Mouse (Mus musculus) limb, embryonic 12.5 days (tissue): ENCODE data around the gene Cd151. TPM values are rescaled to one million over a fixed set of nuclear protein-coding genes. Genes with fewer than 3 reads are reported as not detected.
A peak's percentile ranks its signal among the peaks of the same experiment; 100 is the strongest.

ENCODE experiments used
- ATAC-seq: fragments of 200-750 bp; cut with Nextera tagmentation; 2 replicates; pipeline ENCODE4 v1.8.0; 2017; ENCODE audit warnings: low read depth, moderate TSS enrichment; ENCODE audit not compliant: insufficient number of reproducible peaks, insufficient read depth, low FRiP score, low TSS enrichment
- H3K27ac ChIP-seq: fragments of 300-500 bp; sonication (generic); 2 replicates; pipeline ENCODE4 v1.5.1; 2016; ENCODE audit warnings: mild to moderate bottlenecking, moderate library complexity
- H3K27me3 ChIP-seq: fragments of 300-500 bp; sonication (generic); 2 replicates; pipeline ENCODE4 v1.6.1; 2016; ENCODE audit warnings: mild to moderate bottlenecking, moderate library complexity
- H3K36me3 ChIP-seq: fragments of 300-500 bp; sonication (generic); 2 replicates; pipeline ENCODE4 v1.6.1; 2016; ENCODE audit warnings: mild to moderate bottlenecking, moderate library complexity
- H3K4me1 ChIP-seq: fragments of 300-500 bp; sonication (generic); replicated peaks from 2 replicates; pipeline ENCODE4 v1.6.1; 2016
- H3K4me2 ChIP-seq: fragments of 300-500 bp; sonication (generic); 2 replicates; pipeline ENCODE4 v1.6.1; 2016; ENCODE audit warnings: mild to moderate bottlenecking, moderate library complexity
- H3K4me3 ChIP-seq: fragments of 300-500 bp; sonication (generic); replicated peaks from 2 replicates; pipeline ENCODE4 v1.5.1; 2016; ENCODE audit warnings: mild to moderate bottlenecking
- H3K9ac ChIP-seq: fragments of 300-500 bp; sonication (generic); replicated peaks from 2 replicates; pipeline ENCODE4 v1.6.1; 2016; ENCODE audit warnings: mild to moderate bottlenecking, moderate library complexity
- H3K9me3 ChIP-seq: fragments of 300-500 bp; sonication (generic); 2 replicates; pipeline ENCODE4 v1.6.1; 2016; ENCODE audit warnings: mild to moderate bottlenecking, moderate library complexity
- WGBS: fragments of 180-500 bp; shearing (Covaris S2); methylation state at CpG from one replicate; pipeline ENCODE4 v1.1.7; 2016; 5-methylcytosine and 5-hydroxymethylcytosine counted together
- polyA plus RNA-seq: library from polyadenylated mRNA; unstranded; fragments of >200 nt; fragmentation: Nextera tagmentation; extraction: Ambion mirVana; gene quantifications from 2 replicates; pipeline ENCODE4 v1.2.1, GENCODE M21; 2016

The Cd151 gene
- polyA plus RNA-seq, 1 experiment from 2014 or later = 13.5 TPM

- Histone ChIP-seq H3K4me2 (no peak overlapping the region), H3K36me3 (peaks cover 47% of the 10 kb centered on the region), H3K9ac (no peak overlapping the region), H3K27me3 (no peaks in the 10 kb centered on the region), H3K9me3 (no peaks in the 10 kb centered on the region), H3K4me3 (no peak overlapping the region), H3K27ac (no peak overlapping the region), H3K4me1 (peaks cover 38% of the 10 kb centered on the region)
- 95% methylated on average over 9 of the region's 9 CpGs for WGBS
- ATAC-seq = no peak
Observed at GRCm38 (mm10) chr7:141430585-141431240, 36.5 kb upstream of the Cd151 start.

GRCm38 (mm10) chr7:141431434-141432185 lies 35.6 kb upstream of the Cd151 start:
- Histone ChIP-seq H3K4me2 (no peak overlapping the region), H3K4me3 (no peak overlapping the region), H3K4me1 (peaks cover 47% of the 10 kb centered on the region), H3K36me3 (peaks cover 47% of the 10 kb centered on the region), H3K27me3 (no peaks in the 10 kb centered on the region), H3K9ac (no peak overlapping the region), H3K27ac (no peak overlapping the region), H3K9me3 (no peaks in the 10 kb centered on the region)
- no peak for ATAC-seq
- WGBS = 94% methylated on average over 19 of the region's 19 CpGs

GRCm38 (mm10) chr7:141432186-141432611 lies 35.0 kb upstream of the Cd151 start:
- H3K27ac ChIP-seq = no peak overlapping the region
- no peak overlapping the region for H3K4me2 ChIP-seq
- no peaks in the 10 kb centered on the region for H3K9me3 ChIP-seq
- no peak for ATAC-seq
- H3K36me3 ChIP-seq = peaks cover 46% of the 10 kb centered on the region
- WGBS = 76% methylated on average over 8 of the region's 8 CpGs
- peaks cover 52% of the 10 kb centered on the region for H3K4me1 ChIP-seq
- H3K4me3 ChIP-seq = no peak overlapping the region
- no peaks in the 10 kb centered on the region for H3K27me3 ChIP-seq
- H3K9ac ChIP-seq = 0 out of 2 replicates have a peak overlapping the region, but pooled peaks have one; percentile 28

GRCm38 (mm10) chr7:141432741-141433516 lies 34.3 kb upstream of the Cd151 start:
- ATAC-seq = no peak
- H3K4me1 ChIP-seq = peaks cover 52% of the 10 kb centered on the region
- H3K9me3 ChIP-seq = no peaks in the 10 kb centered on the region
- WGBS = 81% methylated on average over 6 of the region's 6 CpGs
- no peaks in the 10 kb centered on the region for H3K27me3 ChIP-seq
- 0 out of 2 replicates have a peak overlapping the region, but pooled peaks have one; percentile 54 for H3K4me3 ChIP-seq
- H3K36me3 ChIP-seq = peaks cover 43% of the 10 kb centered on the region
- 0 out of 2 replicates have a peak overlapping the region, but pooled peaks have one; percentile 87 for H3K4me2 ChIP-seq
- H3K27ac ChIP-seq = no peak overlapping the region
- H3K9ac ChIP-seq = peak overlapping the region; percentile 72; the same call in 1 of the 2 replicates

- Histone ChIP-seq H3K27ac (no peak overlapping the region), H3K4me2 (peak overlapping the region; percentile 87), H3K27me3 (no peaks in the 10 kb centered on the region), H3K4me3 (peak overlapping the region; percentile 54), H3K36me3 (peaks cover 51% of the 10 kb centered on the region), H3K9me3 (no peaks in the 10 kb centered on the region), H3K4me1 (peaks cover 50% of the 10 kb centered on the region), H3K9ac (peak overlapping the region; percentile 72)
- 72% methylated on average over 15 of the region's 15 CpGs for WGBS
- no peak for ATAC-seq
Observed at GRCm38 (mm10) chr7:141433517-141434400, 33.4 kb upstream of the Cd151 start.

GRCm38 (mm10) chr7:141434464-141434863 lies 32.7 kb upstream of the Cd151 start:
- Histone ChIP-seq H3K9me3 (no peaks in the 10 kb centered on the region), H3K27me3 (no peaks in the 10 kb centered on the region), H3K4me2 (peak overlapping the region; percentile 87), H3K27ac (peak overlapping the region; percentile 62), H3K9ac (peak overlapping the region; percentile 72), H3K4me1 (peaks cover 43% of the 10 kb centered on the region), H3K36me3 (peaks cover 59% of the 10 kb centered on the region), H3K4me3 (peak overlapping the region; percentile 54)
- WGBS = 14% methylated on average over 8 of the region's 8 CpGs
- no peak for ATAC-seq

- Histone ChIP-seq H3K4me3 (peak overlapping the region; percentile 54), H3K27ac (peak overlapping the region; percentile 62), H3K4me2 (peak overlapping the region; percentile 87), H3K9ac (peak overlapping the region; percentile 72; the same call in 1 of the 2 replicates), H3K36me3 (peaks cover 62% of the 10 kb centered on the region), H3K27me3 (no peaks in the 10 kb centered on the region), H3K4me1 (peaks cover 39% of the 10 kb centered on the region), H3K9me3 (no peaks in the 10 kb centered on the region)
- no peak for ATAC-seq
- 4% methylated on average over 17 of the region's 17 CpGs for WGBS
Observed at GRCm38 (mm10) chr7:141435129-141435855, 31.9 kb upstream of the Cd151 start.

GRCm38 (mm10) chr7:141435856-141436522 lies 31.2 kb upstream of the Cd151 start:
- no peak overlapping the region for H3K9ac ChIP-seq
- ATAC-seq = no peak
- H3K4me1 ChIP-seq = peaks cover 45% of the 10 kb centered on the region
- H3K27me3 ChIP-seq = no peaks in the 10 kb centered on the region
- peaks cover 62% of the 10 kb centered on the region for H3K36me3 ChIP-seq
- H3K9me3 ChIP-seq = no peaks in the 10 kb centered on the region
- H3K27ac ChIP-seq = no peak overlapping the region
- peak overlapping the region; percentile 87 for H3K4me2 ChIP-seq
- H3K4me3 ChIP-seq = 0 out of 2 replicates have a peak overlapping the region, but pooled peaks have one; percentile 70
- 82% methylated on average over 9 of the region's 9 CpGs for WGBS

- Histone ChIP-seq H3K36me3 (peaks cover 62% of the 10 kb centered on the region), H3K4me1 (peaks cover 46% of the 10 kb centered on the region), H3K9me3 (no peaks in the 10 kb centered on the region), H3K27me3 (no peaks in the 10 kb centered on the region), H3K4me3 (peak overlapping the region; percentile 70), H3K9ac (peak overlapping the region; percentile 76), H3K27ac (no peak overlapping the region), H3K4me2 (peak overlapping the region; percentile 87)
- no peak for ATAC-seq
- 74% methylated on average over 2 of the region's 2 CpGs for WGBS
Observed at GRCm38 (mm10) chr7:141436523-141436892, 30.7 kb upstream of the Cd151 start.
